Mouse (Mus musculus) left cerebral cortex, postnatal 10 days (tissue): ENCODE measurements around the gene Coro7. TPM values are rescaled to one million over a fixed set of nuclear protein-coding genes. Genes with fewer than 3 reads are reported as not detected.
A peak's percentile ranks its signal among the peaks of the same experiment; 100 is the strongest.
"Not testable (repeated sequence)": the region's sequence is repeated elsewhere in the genome, so short reads cannot be mapped to it uniquely, and the experiment has no call there.

Experiments
- DNase-seq, 2 experiments: peaks; one replicate each; pipeline ENCODE4 v3.0.0; 2021 to 2022; ENCODE audit warnings: low spot score in 2 of 2, mixed read lengths in 1 of 2; ENCODE audit errors: extremely low spot score in 1 of 2
- intact Hi-C: fragments of 180-260 bp; cut with DNase I; formaldehyde crosslinking; loops from one replicate; pipeline ENCODE4 v1.15.1; 2025
- total RNA-seq, 2 experiments: library from RNA; stranded (reverse); gene quantifications; 2 replicates each; pipeline ENCODE4 v1.2.3; 2021

Gene Coro7
- total RNA-seq: 100 to 1,000 TPM in 1 of 2 experiments, 10 to 100 TPM in 1; 84.6 to 108 TPM

DNA sequence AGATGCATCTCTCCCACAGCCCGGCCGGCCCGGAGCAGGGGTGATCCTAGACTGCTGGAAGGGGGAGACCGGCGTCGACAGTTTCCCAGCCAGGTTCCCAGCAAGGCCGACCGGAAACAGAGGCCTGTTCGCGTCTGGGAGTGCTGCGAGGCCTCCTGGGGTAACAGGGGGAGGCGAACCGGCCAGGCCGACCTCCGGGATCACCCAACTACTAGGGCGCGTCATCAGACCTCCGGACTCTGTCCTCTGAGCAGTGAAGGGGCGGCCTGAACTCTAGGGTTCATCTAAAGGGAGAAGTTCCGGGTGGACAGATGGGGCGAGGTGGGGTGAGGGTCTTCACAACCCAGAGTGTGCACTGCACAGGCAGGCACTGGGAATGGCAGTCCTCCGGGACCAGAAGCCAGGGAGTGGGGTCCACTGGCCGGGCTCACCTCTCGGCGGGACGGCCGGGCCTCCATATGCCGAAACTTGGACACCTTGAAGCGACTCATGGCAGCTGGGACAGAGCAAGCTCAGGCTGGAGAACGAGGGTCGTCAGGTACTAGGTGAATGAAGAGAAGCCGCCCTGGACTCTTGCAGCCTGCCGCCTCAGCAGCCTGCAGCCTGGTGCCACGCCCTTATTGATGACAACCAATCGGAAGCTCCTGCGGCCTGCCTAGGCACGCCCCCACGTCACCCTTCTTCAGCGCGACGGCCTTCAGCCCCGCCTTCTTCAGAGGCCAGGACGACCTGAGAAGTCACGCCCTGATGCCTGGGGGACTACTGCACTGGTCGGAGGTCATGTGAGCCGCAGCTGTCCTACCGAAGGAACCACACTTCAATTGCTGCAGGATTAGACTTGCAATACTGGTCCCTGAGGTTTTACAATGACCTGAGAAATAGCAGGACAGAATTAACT, at the start of gene Coro7:
Coro7 (minus strand) TSS at position 657 of the 898 bp plus-strand sequence.
- peak; percentile 86 to 94 for DNase-seq
- intact Hi-C loops: loop anchor here (5.0 kb wide), 1 partner anchor 108 kb away; no protein-coding TSS in a partner anchor

DNA sequence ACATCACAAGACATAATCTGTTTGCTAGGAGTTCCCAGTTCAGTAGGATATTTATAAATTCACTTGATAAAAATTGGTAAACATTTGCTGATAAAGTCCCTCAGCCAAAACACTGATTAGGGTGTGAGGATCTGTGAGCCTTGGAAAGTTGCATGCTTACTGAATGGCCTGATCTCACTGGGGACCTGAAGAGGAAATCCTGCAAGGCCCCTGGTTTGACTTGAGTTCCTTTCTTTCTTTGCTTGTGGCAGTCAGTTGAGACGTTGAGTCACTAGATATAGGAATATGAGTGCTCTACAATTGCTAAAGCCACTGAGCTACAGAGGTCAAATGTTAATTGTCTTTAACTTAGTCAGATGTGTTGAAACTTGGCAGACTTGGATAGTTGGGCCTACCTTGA, 48.4 kb upstream of the Coro7 start:
- intact Hi-C loops: no loop called here
- no peak for DNase-seq

DNA sequence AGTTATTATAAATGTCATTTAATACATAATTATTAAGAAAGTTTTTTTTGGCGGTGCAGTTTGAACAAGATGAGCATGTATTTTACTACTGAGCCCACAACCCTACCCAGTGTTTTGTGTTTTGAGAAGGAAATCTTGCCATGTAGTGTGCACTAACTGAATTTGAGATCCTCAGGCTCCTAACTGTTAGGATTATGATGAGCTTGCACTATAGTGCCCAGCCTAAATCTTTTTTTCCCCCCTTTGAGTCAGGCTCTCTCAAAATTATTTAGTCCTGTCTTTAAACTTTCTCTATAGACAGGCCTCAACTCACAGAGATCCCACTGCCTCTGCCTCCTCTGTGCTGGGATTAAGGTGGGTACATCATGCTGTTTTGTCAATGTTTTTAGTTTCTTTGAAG, 47.9 kb upstream of the Coro7 start:
- intact Hi-C loops: no loop called here
- no peak for DNase-seq

DNA sequence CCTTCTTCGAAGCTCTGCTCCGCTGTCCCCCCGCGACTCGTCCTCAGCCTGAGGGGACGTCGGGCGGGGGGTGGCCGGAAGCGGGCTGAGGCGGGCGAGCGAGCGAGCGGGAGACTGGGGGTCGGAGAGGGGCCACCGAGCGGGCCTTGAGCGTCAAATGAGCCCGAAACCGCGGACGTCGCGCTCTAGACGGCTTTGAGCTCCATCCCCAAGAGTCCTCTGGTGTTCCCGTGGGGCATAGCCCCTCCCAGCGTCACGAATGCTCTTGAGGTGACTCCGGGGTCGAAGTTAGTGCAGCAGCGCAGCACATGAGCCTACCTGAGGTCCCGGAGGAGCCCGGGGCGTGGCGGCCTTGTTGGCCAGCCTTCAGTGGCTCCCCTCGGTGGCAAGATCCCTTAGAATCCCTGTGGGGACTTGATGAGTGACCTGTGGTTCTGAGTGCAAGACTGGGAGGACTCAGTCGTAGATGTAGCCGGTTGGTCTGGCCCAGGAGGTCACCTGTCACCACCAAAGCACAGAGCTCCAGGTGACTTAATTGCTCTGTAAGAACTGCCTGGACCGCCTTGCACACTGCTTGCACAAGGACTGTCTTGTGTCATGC, 47.1 kb upstream of the Coro7 start:
- intact Hi-C loops: no loop called here
- DNase-seq: no peak

DNA sequence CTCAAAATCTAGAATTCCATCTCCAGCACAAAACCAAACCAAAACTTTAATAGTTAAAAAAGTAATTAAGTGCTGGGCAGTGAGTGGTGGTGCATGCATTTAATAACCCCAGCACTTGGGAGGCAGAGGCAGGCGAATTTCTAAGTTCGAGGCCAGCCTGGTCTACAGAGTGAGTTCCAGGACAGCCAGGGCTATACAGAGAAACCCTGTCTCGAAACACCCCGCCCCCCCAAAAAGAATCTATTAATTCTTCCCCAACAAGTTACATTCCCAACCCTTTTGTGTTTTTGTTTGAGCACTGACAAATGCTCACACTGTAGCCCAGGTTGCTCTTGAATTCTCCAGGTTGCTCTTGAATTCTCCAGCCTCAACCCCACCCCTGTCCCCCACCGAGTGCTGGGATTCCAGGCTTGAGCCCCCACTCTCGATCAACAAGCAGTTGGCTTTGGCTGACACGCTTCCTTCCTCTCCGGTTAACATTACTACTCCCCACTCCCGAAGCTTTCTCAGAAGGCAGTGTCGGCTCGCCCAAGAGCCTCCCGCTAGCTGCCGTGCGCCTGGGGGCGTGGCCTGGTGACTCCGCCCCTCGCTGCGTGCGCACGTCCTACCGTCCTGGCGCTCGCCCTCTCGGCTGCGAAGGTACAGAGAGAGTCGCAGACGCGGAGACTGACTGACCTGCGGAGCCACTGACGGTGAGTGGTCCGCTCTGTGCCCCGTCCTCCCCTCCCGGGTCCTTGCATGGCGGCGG, 46.4 kb upstream of the Coro7 start, which contains the start of gene Hmox2:
Hmox2 (plus strand) TSS at position 582 of the 748 bp plus-strand sequence.
- DNase-seq: peak; percentile 88 to 95
- intact Hi-C loops: no loop called here

DNA sequence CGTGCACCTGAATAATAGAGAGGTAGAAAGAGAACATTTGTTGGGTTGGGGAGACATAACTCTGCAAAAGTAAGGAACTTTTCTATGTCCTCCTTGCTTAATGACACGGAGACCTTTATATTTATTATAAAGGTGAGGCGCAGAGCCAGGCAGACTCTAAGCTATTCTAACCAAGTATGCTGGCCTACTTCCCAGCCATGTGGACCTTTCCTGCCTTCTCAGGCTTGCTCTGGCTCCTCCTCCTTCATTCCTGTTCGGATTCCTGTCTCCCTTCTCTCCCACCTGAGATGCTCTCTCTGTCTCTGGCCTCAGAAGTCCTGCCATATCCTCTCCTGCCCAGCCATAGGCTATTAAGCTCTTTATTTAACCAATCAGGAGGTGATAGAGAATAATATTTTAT, 45.7 kb upstream of the Coro7 start:
- no peak for DNase-seq
- intact Hi-C loops: no loop called here

DNA sequence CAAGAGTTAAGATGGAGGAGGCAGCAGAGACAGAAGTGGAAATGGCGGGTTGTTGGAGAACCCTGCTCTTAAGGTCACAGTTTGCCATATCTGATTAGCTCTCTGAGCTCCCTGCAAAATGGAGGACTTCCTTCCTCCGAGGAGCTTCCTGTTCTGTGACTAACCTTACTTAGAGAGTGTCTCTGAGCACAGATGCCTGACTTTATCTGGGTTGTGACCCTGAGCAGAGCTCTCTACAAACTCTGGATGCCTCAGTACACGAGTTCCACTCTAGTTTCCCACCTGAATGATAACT, 43.3 kb upstream of the Coro7 start:
- intact Hi-C loops: no loop called here
- no peak for DNase-seq

DNA sequence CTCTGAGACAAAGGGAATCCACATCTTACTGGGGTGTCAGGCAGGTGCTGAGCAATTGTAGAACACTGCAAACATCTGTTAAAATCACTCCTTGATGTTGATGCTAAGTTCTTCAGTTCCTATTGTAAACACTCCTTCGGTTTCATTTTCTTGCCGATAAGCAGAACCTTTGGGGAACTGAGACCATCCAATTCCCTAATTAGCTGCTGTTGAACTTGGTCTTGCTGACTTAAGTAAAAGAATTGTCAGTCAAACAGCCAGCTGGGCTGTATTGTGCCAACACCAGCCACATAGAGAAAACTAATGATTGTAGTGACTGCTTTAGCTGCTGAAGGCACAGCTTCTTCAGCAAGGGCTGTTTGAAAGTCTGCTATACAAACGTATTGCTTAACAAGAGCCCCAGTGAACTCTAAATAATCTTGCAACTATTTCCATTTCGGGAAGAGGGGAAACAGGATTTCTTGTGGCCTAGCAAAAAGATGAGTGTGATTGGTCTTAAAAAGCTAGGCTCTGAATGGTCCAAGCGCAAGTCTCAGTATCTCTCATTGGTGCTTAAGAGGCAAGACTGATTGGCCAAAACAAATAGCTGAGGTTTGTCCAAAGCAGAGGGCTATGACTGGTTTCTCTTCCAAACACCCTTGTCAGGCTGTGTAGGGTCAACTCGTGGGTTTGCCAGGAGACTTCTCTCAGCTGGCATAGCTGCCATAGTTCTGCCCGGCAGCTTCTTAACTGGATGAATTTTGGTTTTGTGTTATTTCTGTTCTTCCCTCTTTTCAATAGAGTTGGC, 42.7 kb upstream of the Coro7 start:
- intact Hi-C loops: no loop called here
- DNase-seq: peak in 1 of 2 experiments; percentile 20

DNA sequence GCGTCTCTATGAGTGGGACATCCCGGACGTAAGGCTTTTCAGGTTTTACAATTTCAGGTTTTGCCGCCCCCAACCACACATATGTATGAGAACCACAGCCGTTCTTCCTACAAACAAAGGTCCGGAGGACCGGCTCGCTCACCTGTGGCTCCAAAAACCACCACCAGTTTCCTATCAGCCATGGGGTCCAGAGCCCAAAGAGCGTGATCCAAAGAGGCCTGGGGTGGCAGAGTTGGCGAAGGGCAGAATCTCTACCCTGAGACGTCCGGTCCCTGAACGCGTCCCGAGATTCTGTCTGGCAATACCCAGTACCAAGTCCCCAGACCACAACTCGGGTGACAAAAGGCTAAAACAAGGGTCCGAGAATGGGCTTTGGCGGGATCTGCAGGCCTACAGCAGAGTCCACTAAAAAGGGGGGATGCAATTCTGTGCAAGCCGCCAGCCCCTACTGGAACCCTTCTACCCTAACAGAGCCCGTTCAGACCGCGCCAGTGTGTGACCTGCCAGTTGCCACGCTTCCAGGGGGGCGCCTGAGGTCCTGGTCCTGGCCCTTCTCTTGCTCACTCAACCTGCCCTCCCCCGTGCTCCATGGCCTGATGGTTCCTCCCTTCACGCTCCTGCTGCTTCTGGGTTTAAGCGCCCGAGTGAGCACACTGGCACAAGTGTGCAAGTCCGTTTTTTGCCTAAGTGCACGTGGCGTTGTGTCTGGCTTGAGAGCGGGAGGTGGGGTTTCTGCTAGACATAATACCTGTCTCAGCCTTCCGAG, 39.4 kb upstream of the Coro7 start, which contains the start of gene Nmral1:
Nmral1 (minus strand) TSS at position 604 of the 766 bp plus-strand sequence.
- DNase-seq: peak; percentile 63 to 70
- intact Hi-C loops: no loop called here

DNA sequence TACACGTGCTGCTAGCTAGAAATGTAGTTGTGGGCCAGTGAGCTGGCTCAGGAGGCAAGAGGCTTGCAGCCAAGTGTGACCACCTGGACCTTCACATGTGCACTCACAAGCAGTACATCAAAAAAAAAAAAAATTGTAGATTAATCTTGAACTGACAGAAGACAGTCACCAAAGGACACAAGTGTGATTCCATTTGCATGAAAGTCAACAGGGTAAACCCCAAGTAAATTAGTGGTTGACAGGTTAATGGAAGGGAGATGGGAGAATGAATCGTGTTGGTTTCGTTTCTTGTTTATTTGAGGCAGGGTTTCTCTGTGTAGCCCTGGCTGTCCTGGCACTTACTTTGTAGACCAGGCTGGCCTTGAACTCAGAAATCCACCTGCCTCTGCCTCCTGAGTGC, 38.3 kb upstream of the Coro7 start:
- intact Hi-C loops: no loop called here

DNA sequence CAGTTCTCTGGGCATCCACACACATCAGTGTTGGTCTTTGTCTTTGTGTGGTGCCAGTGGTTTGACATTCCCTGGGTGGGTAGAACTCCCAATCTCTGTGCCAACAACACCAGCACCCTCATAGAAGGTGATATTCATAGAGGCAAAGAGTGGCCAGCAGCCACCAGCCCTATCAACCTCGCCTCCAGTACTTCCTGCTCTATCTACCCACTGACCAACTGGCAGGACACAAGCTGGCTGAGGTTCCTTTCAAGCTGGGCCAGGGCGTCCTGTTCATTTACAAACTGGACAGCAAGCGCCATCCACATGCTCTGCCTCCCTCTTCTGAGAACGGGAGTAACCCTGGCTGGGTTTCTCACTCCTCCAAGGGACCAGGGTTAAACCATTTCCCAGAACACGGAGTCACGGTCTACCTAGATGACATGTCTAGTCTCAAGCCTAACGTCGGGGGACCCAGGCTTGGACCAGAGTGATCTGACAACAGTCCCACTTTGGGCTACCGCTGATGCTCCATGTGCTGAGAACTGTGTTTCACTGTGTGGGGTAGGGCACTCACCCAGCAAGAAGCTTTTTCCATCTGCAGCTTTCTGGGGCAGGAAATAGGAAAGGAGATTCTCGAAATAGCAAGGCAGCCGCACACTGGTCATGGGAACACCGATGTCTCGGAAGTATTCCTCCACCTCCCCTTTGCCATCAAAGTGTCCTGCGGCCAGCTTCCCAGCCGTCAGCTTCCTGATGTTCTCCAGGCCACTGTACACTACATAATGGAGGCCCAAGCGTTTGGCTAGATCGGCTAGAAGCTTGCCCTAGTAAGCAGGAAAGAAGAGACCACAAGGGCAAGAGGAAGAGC, 34.5 kb upstream of the Coro7 start:
- DNase-seq: no peak
- intact Hi-C loops: no loop called here

More for the DNA sequence above, 38.3 kb upstream of the Coro7 start:
- no peak for DNase-seq

DNA sequence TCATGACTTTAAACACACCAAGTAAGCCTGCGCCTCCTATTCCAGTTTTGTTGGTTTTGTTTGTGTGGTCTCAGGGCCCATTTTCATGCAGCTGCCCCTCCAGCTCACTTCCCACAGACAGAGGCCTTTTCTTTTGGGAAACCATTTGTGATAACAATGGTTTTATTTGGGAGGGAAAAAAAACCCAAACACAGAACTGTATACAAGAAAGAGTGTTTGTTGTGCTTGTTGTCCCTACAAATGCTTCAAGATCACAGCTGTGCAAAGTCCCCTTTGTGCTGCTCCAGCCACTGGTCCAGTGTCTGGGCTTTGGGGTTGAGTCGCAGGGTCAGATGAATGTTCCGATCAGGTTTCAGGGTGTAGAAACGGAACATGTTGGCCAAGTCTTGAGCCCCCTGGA, 31.6 kb upstream of the Coro7 start:
- DNase-seq: no peak
- intact Hi-C loops: no loop called here

DNA sequence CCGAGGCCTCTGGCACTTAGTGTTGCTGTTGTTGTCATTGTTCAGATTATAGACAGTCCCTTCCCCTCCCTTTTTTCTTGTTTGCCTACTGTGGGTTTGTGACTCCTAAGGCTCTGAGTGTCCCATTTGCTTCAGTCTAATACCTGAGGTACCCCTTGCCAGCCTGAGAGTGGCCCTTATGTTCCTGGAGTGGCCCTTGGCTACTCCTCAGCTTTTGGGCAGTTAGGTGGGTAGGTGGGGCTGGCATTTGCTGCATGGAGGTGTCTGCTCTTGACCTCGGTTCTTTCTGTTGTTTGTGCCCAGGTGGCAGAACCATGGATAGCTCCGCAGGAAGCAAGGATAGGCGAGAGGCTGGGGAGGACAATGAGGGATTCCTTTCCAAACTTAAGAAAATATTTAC, 26.0 kb upstream of the Coro7 start:
- intact Hi-C loops: loop anchor here (10.0 kb wide), 1 partner anchor 159 kb away; no protein-coding TSS in a partner anchor
- DNase-seq: no peak

DNA sequence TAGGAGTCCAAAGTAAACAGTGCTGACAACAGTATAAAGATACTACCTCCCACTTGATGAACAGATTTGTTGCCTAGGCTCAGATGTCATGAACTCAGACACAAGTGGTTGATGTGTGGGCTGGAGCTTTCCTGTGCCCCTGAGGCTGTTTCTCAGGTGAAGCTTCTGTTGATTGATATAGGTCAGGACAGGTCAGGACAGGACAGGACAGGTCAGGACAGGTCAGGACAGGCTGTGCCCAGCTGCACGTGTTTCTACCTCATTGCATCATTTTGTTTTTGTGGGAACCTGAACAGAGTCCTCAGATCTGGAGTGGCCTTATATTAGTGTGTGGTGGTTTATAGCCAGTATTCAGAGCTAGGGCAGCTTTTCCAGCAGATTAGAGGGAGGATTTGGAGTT, 23.1 kb upstream of the Coro7 start:
- intact Hi-C loops: loop anchor here (10.0 kb wide), 1 partner anchor 162 kb away; no protein-coding TSS in a partner anchor

DNA sequence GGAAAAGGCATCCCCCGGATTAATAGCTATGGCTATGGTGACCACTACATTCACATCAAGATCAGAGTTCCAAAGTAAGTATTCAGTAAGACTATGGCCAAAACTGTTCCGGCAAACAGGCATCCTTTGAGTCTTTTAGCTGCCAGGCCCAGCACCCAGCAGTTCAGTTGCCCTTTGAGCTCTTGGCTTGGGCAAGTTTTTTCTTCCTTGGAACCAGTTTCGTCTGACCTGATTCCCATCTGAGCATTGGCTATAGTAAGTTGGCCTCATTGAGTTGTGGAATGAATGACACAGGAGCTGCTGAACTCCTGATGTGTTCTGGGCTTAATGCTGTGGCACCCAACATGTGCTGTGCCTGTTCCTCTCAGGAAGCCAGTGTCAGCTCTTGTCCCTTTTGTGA, 21.6 kb upstream of the Coro7 start:
- intact Hi-C loops: loop anchor here (10.0 kb wide), 1 partner anchor 164 kb away; no protein-coding TSS in a partner anchor
- no peak for DNase-seq

More for the DNA sequence above, 23.1 kb upstream of the Coro7 start:
- DNase-seq: no peak

DNA sequence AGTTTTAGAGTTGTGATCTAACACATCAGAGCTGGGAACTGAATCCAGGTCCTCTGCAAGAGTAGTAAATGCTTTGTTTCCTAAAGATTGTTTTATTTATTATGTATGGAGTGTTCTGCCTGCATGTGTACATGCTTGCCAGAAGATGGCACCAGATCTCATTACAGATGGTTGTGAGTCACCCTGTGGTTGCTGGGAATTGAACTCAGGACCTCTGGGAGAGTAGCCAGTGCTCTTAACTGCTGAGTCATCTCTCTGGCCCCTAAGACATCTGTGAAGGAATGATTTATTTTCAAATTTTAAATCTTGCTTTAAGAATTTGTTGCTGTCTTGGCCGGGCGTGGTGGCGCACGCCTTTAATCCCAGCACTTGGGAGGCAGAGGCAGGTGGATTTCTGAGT, 9.8 kb upstream of the Coro7 start:
- intact Hi-C loops, DNase-seq: not testable (repeated sequence)

DNA sequence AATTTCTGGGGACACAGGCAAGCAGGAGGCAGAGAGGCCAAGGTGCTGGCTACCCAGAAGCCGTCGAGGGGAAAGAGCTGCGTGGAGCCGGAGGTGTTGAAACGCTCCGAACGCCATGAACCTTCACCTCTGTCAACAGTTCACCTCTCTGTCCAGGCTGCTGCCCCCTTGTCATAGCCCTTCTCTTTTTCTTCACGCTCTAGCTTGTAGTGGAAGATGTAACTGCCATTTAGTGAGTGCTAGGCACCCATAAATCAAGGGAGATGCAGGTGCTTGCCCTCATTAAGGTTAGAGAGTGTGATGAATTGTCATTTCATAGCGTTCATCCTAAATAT, 4.8 kb upstream of the Coro7 start:
- intact Hi-C loops: loop anchor here (5.0 kb wide), 1 partner anchor 103 kb away; no protein-coding TSS in a partner anchor
- DNase-seq: no peak
